Mouse (Mus musculus) right cerebral cortex, adult 2 months (tissue): ENCODE data around the gene Rpl14.

Source experiments
- DNase-seq, 2 experiments: peaks; one replicate each; pipeline ENCODE4 v3.0.0; 2021 to 2022; ENCODE audit warnings: low spot score in 2 of 2

Rpl14 gene

GRCm38 (mm10) chr9:120603512-120603908 is 32.3 kb downstream of the Rpl14 start:
- DNase-seq: no peak

GRCm38 (mm10) chr9:120603956-120604355 is 32.7 kb downstream of the Rpl14 start:
- no peak for DNase-seq

GRCm38 (mm10) chr9:120611055-120611454 is 39.8 kb downstream of the Rpl14 start:
- no peak for DNase-seq

- DNase-seq: no peak
Measured at GRCm38 (mm10) chr9:120614059-120614458, 42.8 kb downstream of the Rpl14 start.

GRCm38 (mm10) chr9:120618101-120618500 is 46.9 kb downstream of the Rpl14 start:
- DNase-seq: no peak

GRCm38 (mm10) chr9:120619347-120619708 is 48.1 kb downstream of the Rpl14 start:
- DNase-seq: no peak

GRCm38 (mm10) chr9:120619709-120620408 is 48.6 kb downstream of the Rpl14 start:
- DNase-seq: peak; percentile 62 to 64

GRCm38 (mm10) chr9:120620409-120620745 is 49.1 kb downstream of the Rpl14 start:
- no peak for DNase-seq
